Mouse (Mus musculus) mouse embryonic stem cell (cell line): ENCODE results near the gene Trp53bp2.

Source experiments
- in situ Hi-C, 2 experiments: fragments of 300-500 bp; cut with MboI; formaldehyde crosslinking; loops; 1 replicate in 1 of 2; 3 replicates in 1 of 2; pipeline ENCODE4 v1.14.3; 2019 to 2020; ENCODE audit warnings: low sequenced_read_pairs in 2 of 2, low pct_unique_long_range_greater_than_20kb in 1 of 2, mixed read lengths in 1 of 2; ENCODE audit not compliant: unreplicated experiment in 1 of 2

The Trp53bp2 gene

DNA sequence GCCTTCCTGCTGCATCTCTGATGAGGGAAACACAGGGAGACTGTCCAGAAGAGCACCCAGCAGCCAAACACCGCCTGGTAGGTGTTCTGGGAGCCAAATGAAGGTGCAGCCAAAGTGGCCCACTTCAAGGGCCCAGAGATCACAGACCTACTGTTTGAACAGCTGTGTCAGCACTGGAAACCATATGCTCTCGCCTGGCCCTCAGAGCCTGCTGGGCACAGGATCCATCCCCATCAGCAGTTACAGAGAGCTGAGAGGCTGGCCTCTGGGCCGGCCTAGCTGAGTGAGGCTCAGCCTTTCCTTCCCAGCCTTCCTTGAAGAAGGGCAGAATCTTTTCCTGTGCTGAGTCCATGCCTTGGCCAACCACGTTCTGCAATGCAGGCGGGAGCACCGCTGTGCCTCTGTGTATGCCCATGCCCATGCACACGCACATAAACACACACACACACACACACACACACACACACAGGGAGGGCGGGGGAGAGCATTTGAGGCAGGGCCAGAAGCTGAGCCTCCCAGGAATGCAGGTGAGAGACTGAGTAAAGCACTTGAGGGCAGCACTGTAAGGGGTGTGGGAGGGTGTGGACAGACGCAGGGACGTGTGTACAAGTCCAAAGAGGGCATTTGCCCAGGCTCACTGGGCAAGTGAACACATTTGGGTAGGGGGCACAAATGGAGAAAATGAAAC is 100.3 kb downstream of the Trp53bp2 start:
- in situ Hi-C loops = loop anchor here in 1 of 2 experiments (25.0 kb wide), 1 partner anchor 347 kb away; the partner anchor contains the start of gene Vmn1r1

DNA sequence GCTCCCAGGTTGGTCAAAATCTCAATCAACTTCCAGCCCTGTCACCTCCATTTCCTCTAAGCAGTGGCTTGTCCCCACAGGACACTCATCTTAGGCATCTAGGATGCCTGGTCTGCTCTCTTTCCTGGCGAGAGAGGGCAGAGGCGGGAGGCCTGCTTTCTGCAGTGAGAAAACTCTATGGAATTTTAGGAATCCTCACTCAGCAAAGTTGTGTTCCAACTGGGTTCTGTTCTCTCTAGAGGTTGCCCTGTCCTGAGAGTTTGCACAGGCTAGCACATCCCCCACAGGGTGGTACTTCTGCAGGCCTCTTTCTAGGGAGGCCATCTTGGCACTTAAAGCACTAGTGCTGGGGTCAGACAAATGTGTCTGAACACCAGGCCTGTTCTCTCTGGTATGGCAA is 102.1 kb downstream of the Trp53bp2 start:
- in situ Hi-C loops = loop anchor here in 1 of 2 experiments (25.0 kb wide), 1 partner anchor 349 kb away; the partner anchor contains the start of gene Vmn1r1

- in situ Hi-C loops = loop anchor here in 1 of 2 experiments (25.0 kb wide), 1 partner anchor 349 kb away; the partner anchor contains the start of gene Vmn1r1
Measured at GRCm38 (mm10) chr1:182511778-182512177, 102.8 kb downstream of the Trp53bp2 start.
